Mouse (Mus musculus) embryonic facial prominence, embryonic 14.5 days (tissue): ENCODE results near the gene Prickle2. TPM values are rescaled to one million over a fixed set of nuclear protein-coding genes. Genes with fewer than 3 reads are reported as not detected.

Source experiments
- ATAC-seq: fragments of 200-750 bp; cut with Nextera tagmentation; 2 replicates; pipeline ENCODE4 v1.8.0; 2017; ENCODE audit warnings: low read depth, moderate number of reproducible peaks, moderate TSS enrichment
- DNase-seq: peaks from one replicate; pipeline ENCODE4 v3.0.0-alpha.2; 2015; ENCODE audit warnings: low spot score
- H3K27ac ChIP-seq: fragments of 300-500 bp; sonication (generic); replicated peaks from 2 replicates; pipeline ENCODE4 v1.5.1; 2014; ENCODE audit warnings: low read depth, mild to moderate bottlenecking, low read length, moderate library complexity
- H3K27me3 ChIP-seq: fragments of 300-500 bp; sonication (generic); replicated peaks from 2 replicates; pipeline ENCODE4 v1.6.1; 2014; ENCODE audit warnings: low read length; ENCODE audit not compliant: control insufficient read depth, insufficient read depth
- H3K36me3 ChIP-seq: fragments of 300-500 bp; sonication (generic); 2 replicates; pipeline ENCODE4 v1.6.1; 2014; ENCODE audit warnings: low read length, mixed read lengths; ENCODE audit not compliant: control insufficient read depth, insufficient read depth
- H3K4me1 ChIP-seq: fragments of 300-500 bp; sonication (generic); 2 replicates; pipeline ENCODE4 v1.6.1; 2014; ENCODE audit warnings: antibody characterized with exemption, low read length; ENCODE audit not compliant: control insufficient read depth, insufficient read depth
- H3K4me2 ChIP-seq: fragments of 300-500 bp; sonication (generic); 2 replicates; pipeline ENCODE4 v1.6.1; 2014; ENCODE audit warnings: low read depth, mild to moderate bottlenecking, low read length, moderate library complexity, mixed read lengths
- H3K4me3 ChIP-seq: fragments of 300-500 bp; sonication (generic); 2 replicates; pipeline ENCODE4 v1.5.1; 2014; ENCODE audit warnings: low read depth, mild to moderate bottlenecking, low read length
- H3K9ac ChIP-seq: fragments of 300-500 bp; sonication (generic); 2 replicates; pipeline ENCODE4 v1.6.1; 2014; ENCODE audit warnings: low read depth, mild to moderate bottlenecking, low read length, moderate library complexity, mixed read lengths
- H3K9me3 ChIP-seq: fragments of 300-500 bp; sonication (generic); 2 replicates; pipeline ENCODE4 v1.6.1; 2016; ENCODE audit warnings: low read length; ENCODE audit not compliant: control insufficient read depth
- WGBS: fragments of 180-500 bp; shearing (Covaris S2); extraction: QIAGEN DNeasy Blood & Tissue Kit; methylation state at CpG from one replicate; pipeline ENCODE4 v1.1.7; 2014; 5-methylcytosine and 5-hydroxymethylcytosine counted together
- polyA plus RNA-seq: library from polyadenylated mRNA; unstranded; fragments of >200 nt; fragmentation: Nextera tagmentation; extraction: Ambion mirVana; gene quantifications from 2 replicates; pipeline ENCODE4 v1.2.1, GENCODE M21; 2014

The Prickle2 gene
- polyA plus RNA-seq, 1 experiment from 2014 or later: 7.0 TPM

- Histone ChIP-seq H3K27me3 (no peaks in the 10 kb centered on the region), H3K9me3 (no peaks in the 10 kb centered on the region), H3K9ac (no peak overlapping the region), H3K27ac (no peak overlapping the region), H3K4me2 (no peak overlapping the region), H3K36me3 (peaks cover 9% of the 10 kb centered on the region; the same call in 1 of the 2 replicates), H3K4me1 (peaks cover 4% of the 10 kb centered on the region; the same call in 1 of the 2 replicates), H3K4me3 (no peak overlapping the region)
- 80% methylated on average over 10 of the region's 10 CpGs for WGBS
- ATAC-seq (no peak), DNase-seq (no peak)
These were observed 324.9 kb downstream of the Prickle2 start for GRCm38 (mm10) chr6:92381085-92381484.

- DNase-seq: no peak
- Histone ChIP-seq H3K27ac (no peak overlapping the region), H3K9ac (no peak overlapping the region), H3K27me3 (no peaks in the 10 kb centered on the region), H3K36me3 (peaks cover 20% of the 10 kb centered on the region), H3K9me3 (no peaks in the 10 kb centered on the region), H3K4me1 (no peaks in the 10 kb centered on the region), H3K4me3 (no peak overlapping the region), H3K4me2 (no peak overlapping the region)
- 80% methylated on average over 6 of the region's 6 CpGs for WGBS
- ATAC-seq: no peak
These were observed 331.1 kb downstream of the Prickle2 start for GRCm38 (mm10) chr6:92374826-92375225.

- Histone ChIP-seq H3K9me3 (peaks cover 13% of the 10 kb centered on the region), H3K4me3 (no peak overlapping the region), H3K36me3 (peaks cover 9% of the 10 kb centered on the region), H3K9ac (no peak overlapping the region), H3K4me1 (no peaks in the 10 kb centered on the region), H3K27me3 (no peaks in the 10 kb centered on the region), H3K4me2 (no peak overlapping the region), H3K27ac (no peak overlapping the region)
- ATAC-seq: no peak
- no peak for DNase-seq
- 63% methylated on average over 5 of the region's 5 CpGs for WGBS
These were observed 335.1 kb downstream of the Prickle2 start for GRCm38 (mm10) chr6:92370896-92371295.

- Histone ChIP-seq H3K4me2 (no peak overlapping the region), H3K27me3 (no peaks in the 10 kb centered on the region), H3K36me3 (no peaks in the 10 kb centered on the region), H3K27ac (no peak overlapping the region), H3K9me3 (no peaks in the 10 kb centered on the region), H3K4me3 (no peak overlapping the region), H3K9ac (no peak overlapping the region), H3K4me1 (no peaks in the 10 kb centered on the region)
- no peak for DNase-seq
- no peak for ATAC-seq
- WGBS: 75% methylated on average over 10 of the region's 10 CpGs
These were observed 358.5 kb downstream of the Prickle2 start for GRCm38 (mm10) chr6:92347278-92348028.

- Histone ChIP-seq H3K27me3 (no peaks in the 10 kb centered on the region), H3K9me3 (no peaks in the 10 kb centered on the region), H3K4me3 (no peak overlapping the region), H3K4me2 (no peak overlapping the region), H3K36me3 (no peaks in the 10 kb centered on the region), H3K9ac (no peak overlapping the region), H3K27ac (no peak overlapping the region), H3K4me1 (no peaks in the 10 kb centered on the region)
- ATAC-seq (no peak), DNase-seq (no peak)
- 78% methylated on average over 7 of the region's 7 CpGs for WGBS
These were observed 359.2 kb downstream of the Prickle2 start for GRCm38 (mm10) chr6:92346729-92347128.

GRCm38 (mm10) chr6:92345151-92345550, 360.8 kb downstream of the Prickle2 start:
- Histone ChIP-seq H3K4me1 (no peaks in the 10 kb centered on the region), H3K27me3 (no peaks in the 10 kb centered on the region), H3K9ac (no peak overlapping the region), H3K9me3 (no peaks in the 10 kb centered on the region), H3K27ac (no peak overlapping the region), H3K4me2 (no peak overlapping the region), H3K4me3 (no peak overlapping the region), H3K36me3 (no peaks in the 10 kb centered on the region)
- DNase-seq: no peak
- WGBS: 77% methylated on average over 2 of the region's 2 CpGs
- no peak for ATAC-seq

GRCm38 (mm10) chr6:92344588-92344987, 361.4 kb downstream of the Prickle2 start:
- H3K4me2 ChIP-seq: no peak overlapping the region
- no peak for ATAC-seq
- H3K4me1 ChIP-seq: no peaks in the 10 kb centered on the region
- no peaks in the 10 kb centered on the region for H3K36me3 ChIP-seq
- no peak overlapping the region for H3K27ac ChIP-seq
- WGBS: 81% methylated on average over 3 of the region's 3 CpGs
- no peaks in the 10 kb centered on the region for H3K27me3 ChIP-seq
- DNase-seq: no peak
- H3K9me3 ChIP-seq: no peaks in the 10 kb centered on the region
- no peak overlapping the region for H3K4me3 ChIP-seq
- no peak overlapping the region for H3K9ac ChIP-seq
